In the genomic region with DNA sequence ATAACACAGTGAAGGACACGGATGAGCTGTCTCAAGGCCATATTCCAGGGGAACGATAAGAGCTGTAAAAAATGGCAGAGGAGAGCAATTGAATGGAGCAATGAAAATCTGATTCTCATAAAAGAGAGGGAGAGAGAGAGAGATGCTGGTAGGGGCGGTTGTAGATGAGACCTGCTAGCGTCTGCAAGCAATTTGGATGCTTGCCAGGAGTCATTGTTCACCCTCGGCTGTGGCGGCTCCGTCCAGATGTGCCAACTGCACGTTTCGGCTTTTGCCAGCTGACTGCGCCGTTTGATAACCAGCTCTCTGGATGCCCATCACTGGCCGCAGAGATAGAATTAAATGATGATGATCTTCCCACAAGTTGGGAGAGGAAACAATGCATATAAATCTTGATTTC, we compare ENCODE assay signal across 9 mouse cellular contexts.
DNase-seq lines count a peak whose midpoint lies in the region; ATAC-seq and TF ChIP-seq lines count a peak whose summit lies in the region.
"Had no signal": no experiment of that assay in that cellular context is flagged by ENCODE, and none has a peak within 500 bp of the region (broad histone marks: within the 10 kb centered on the region; RNA-seq: fewer than 3 reads in every experiment).

No protein-coding gene starts in this region.

- DNase-seq in kidney, postnatal 10 days, result peak; percentile 34
- DNase-seq in kidney, adult 18-20 months, result no peak
- peak; percentile 43 for DNase-seq in adrenal gland, adult 8-10 months
- peak; percentile 89 for DNase-seq in brain, embryonic 14.5 days (ENCODE audit: low read depth)
- DNase-seq in limb, embryonic 10.5 days (ENCODE audit: low spot score), result peak; percentile 56
- DNase-seq in thymus, postnatal 10 days (ENCODE audit: low spot score in 2 of 2), result no peak
- DNase-seq in frontal cortex, postnatal 36 days (ENCODE audit: low spot score in 2 of 2), result no peak
- DNase-seq: spleen, adult 18-20 months had no signal

- peaks cover 4% of the 10 kb centered on the region; the same call in 1 of the 2 replicates for H3K36me3 ChIP-seq in limb, embryonic 10.5 days

- no peak for TF ChIP-seq CTCF in brain, embryonic 14.5 days (IDR thresholded peaks at IDR 0.05; ENCODE audit: borderline replicate concordance, extremely low read depth, insufficient read depth, insufficient read length)

- peaks cover 19% of the 10 kb centered on the region for H3K4me1 ChIP-seq in limb, embryonic 10.5 days

- H3K9me3 ChIP-seq in limb, embryonic 10.5 days (replicated peaks), result no peaks in the 10 kb centered on the region

- H3K27me3 ChIP-seq in limb, embryonic 10.5 days (ENCODE audit: low read depth, poor library complexity, severe bottlenecking), result no peaks in the 10 kb centered on the region

- 42% methylated on average over 12 of the region's 12 CpGs for WGBS in limb, embryonic 10.5 days

- ATAC-seq in monocyte, adult 5-6 weeks (replicated peaks; ENCODE audit: insufficient number of reproducible peaks, low FRiP score, low TSS enrichment, poor library complexity, severe bottlenecking), result no peak

- H3K27ac ChIP-seq in limb, embryonic 10.5 days, result no peak overlapping the region

- no peak overlapping the region for H3K4me3 ChIP-seq in limb, embryonic 10.5 days

- TF ChIP-seq POLR2A in brain, embryonic 14.5 days (IDR thresholded peaks at IDR 0.05; ENCODE audit: borderline replicate concordance, extremely low read depth, insufficient read depth, insufficient read length, poor library complexity, severe bottlenecking), result no peak

Comparison
In these comparisons a context has a peak if more than half of its experiments do, and no peak if none do; other contexts are left out.
1. DNase-seq: peak in kidney, postnatal 10 days (single experiment), adrenal gland, adult 8-10 months (single experiment), brain, embryonic 14.5 days (single experiment) and limb, embryonic 10.5 days (single experiment); none in kidney, adult 18-20 months (single experiment), thymus, postnatal 10 days (0 of 2) and frontal cortex, postnatal 36 days (0 of 2).